Mouse (Mus musculus): Measurements from ENCODE around the gene Lgi2.

Lgi2 gene

DNA sequence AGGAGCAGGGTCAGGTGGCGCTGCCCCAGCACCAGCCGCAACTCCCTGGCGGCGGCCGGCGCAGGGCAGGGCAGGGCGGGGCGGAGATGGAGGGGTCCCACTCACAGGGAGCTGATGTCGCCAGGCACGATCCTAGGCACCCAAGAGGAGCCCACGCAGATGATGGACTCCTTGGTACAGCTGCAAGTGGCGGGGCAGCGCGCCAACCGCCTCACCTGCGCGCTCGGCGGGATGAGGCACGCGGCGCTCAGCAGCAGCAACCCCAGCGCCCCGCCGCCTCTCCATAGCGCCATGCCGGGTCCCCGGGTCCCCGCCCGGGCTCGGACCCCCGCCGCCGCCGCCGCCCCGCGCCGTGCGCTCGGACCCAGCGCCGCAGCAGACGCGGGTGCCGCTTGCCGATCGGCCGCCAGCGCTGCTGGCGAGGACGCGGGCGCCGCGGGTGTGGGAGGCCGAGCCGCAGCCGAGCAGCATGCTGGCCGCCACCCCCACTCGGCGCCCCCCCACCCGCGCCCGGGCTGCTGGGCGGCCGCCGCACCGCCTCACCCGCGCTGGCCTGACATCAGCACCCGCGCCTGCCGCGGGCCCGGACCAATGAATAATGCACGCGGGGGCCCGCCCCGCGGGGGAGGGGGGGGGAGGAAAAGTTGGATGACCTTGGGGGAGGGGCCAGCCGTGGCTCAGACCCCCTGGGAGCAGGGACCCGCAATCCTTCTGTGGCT, at the start of gene Lgi2:
Gene Lgi2 (minus strand): TSS at position 650 of the 719 bp plus-strand sequence.
- no peak for DNase-seq (ENCODE audit: low spot score)

DNA sequence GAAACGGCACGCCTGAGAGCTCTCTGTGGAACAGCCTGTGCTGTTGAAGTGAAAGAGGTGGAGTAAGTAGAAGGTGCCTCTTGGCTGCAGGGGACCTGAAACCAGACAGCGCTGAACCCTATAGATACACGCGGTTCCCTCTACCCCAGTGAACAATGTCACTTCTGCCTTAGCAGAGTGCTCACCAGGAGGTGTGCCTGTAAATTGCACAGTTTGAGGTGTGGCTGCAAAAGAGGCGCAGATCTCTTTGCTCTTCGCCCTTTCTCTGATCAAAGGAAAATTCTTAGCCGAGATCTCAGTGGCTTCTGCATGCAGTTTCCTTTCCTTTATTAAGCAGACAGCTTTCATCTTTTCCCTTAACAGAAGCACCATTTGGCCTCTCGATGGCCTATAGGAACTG, 49.2 kb upstream of the Lgi2 start:
- DNase-seq (ENCODE audit: low spot score), result no peak

DNA sequence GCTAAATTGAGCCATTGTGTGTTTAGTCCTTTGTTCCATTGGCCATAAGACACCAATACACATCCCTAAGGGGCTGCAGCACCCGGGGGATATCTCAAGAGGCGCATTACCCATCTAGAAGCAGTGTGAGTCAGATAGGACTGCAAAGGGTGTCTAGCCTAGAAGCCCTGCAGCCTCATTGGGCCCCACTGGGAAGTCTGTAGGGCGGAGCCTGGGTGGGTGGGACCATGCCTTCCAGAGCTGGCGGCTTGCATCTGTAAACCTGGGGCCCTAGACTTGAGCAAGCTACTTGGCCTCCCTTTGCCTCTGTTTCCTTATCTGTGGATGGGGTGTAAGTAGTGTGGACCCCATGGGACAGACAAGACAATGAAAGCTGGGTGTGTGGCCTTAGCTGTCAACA, 48.4 kb upstream of the Lgi2 start:
- DNase-seq (ENCODE audit: low spot score), result no peak

DNA sequence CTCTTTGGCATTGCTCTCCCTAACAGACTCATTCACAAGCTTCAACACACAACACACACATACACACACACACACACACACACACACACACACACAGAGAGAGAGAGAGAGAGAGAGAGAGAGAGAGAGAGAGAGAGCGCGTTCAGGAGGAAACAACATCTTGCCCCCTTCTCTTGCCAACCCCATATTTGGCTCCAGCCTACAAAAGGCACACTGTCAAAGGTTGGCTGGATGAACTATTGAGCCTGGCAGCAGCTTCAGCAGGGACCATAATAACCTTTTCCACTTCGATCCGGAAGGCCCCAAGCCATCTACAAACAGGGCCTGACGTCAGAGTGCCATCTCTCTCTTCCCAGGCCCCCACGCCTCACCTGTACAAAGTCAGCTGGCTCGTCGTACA, 46.5 kb upstream of the Lgi2 start:
- no peak for DNase-seq (ENCODE audit: low spot score)

DNA sequence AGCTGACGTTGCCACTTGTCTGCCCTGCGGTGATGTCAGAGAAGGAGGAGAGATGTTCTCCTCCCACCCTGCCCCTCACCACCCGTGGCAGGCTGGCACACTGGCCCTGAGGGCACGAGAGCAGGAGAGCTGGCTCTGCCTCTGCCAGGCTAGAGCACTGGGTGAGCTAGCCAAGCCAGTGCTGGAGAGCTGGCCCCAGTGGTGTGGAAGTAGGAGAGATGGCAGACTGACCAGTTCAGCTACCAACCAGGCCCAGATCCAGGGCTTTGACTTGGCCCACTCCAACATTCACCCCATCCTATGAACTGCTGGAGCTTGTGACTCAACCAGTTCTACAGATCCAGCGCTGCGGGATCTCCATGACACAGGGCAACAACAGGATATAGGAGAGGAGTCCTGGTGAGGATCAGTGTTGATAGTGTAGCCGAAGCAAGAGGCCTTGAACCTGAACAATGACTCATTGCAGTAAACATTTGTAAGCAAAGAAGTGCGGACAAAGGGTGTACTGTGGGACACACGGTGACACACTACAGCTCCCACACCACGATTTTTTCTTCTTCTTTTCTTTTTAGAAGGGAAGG, 45.1 kb upstream of the Lgi2 start:
- DNase-seq (ENCODE audit: low spot score), result no peak

DNA sequence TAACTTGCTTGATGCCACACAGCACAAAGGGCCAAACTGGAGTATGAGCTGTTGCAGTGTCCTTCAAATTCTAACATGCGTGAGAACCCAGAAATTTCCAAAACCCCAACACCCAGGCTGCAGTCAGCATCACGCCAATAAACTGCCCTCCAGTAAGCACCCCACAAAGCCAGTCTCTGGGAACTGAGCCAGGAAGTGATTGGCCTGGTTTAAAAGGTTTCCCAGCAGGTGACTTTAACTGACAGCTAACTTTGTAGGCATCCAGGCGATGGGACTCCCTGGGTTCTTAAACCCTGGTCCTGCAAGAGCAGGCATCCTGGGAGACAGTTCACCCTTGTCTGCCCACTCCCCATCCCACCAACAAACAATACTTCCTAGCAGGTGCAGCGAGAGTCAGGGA, 44.0 kb upstream of the Lgi2 start:
- DNase-seq (ENCODE audit: low spot score), result no peak

DNA sequence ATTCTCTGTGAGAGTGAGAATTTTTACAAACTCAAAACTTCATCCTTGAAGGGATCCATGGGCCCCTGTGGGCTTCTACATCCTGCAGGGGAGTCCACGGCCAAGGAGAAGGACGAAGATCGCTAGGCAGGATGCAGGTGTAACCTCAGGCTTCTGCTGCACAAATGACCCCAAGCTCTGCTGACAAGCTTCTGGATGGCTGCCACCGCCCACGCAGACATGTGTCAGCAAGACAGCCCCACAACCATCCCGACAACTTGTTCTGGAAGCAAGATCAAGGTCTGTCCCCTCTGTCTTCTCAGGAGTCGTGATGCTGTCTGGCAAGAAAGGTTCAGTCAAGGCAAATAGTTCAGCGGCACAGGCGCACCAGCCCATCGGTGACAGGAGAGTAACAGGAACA, 43.4 kb upstream of the Lgi2 start:
- DNase-seq (ENCODE audit: low spot score), result no peak

DNA sequence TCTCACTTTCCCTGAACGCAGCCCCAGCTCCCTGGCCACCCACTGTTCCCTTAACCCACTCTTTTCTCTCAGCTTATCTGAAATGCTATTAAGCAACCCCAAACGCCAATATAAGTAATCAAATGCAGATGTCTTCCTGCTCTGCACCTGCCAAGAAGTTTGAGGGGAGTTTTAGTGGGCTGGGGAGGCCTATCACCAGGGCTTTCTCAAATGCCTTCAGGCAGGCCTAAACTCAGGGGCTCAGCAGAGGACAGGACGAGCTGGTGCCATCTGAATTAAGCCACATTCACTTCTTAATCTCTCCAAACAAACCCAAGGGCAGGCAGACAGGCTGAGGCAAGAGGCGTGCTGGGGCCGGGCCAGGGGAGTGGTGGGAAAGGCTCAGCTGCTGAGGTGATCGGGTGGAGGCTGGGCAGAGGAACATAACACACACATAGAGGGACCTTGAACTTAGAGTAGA, 38.4 kb upstream of the Lgi2 start:
- no peak for DNase-seq (ENCODE audit: low spot score)

DNA sequence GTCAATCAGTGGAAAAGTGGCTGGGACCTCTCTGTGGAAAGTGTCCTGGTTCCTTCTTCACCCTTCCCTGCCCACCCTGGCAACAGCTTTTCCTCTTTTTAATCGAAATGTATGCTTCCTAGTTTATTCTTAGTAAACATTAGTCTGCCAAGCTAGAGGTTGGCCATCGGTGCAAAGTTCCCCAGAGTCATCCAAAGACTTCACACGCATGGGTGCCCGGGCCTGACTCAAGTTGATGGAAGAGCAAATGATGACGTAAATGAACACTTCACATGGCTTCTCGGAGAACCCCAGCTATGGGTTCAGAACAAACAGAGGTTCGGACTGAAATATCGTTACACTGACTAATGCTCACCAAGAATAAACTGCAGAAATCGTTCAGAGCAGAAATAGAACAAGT, 24.4 kb upstream of the Lgi2 start:
- no peak for DNase-seq (ENCODE audit: low spot score)

DNA sequence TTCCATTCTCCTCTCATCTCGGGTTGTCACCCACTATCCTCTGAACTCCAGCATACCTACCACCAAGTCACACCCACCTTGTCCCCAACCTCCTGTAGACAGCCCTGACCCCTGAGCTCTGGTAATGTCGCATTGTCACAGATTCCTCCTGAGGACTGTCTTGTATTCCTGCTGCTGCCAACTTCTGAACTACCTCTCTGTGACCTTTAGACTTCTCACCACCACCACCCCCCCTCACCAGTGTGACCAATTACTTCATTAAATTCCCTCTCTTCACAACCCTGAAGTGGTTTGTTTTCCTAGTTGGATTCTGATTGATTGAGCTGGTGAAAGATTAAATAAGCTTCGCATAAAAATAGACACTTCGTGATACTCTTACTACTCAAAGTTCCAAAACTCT, 22.4 kb upstream of the Lgi2 start:
- DNase-seq (ENCODE audit: low spot score), result no peak

DNA sequence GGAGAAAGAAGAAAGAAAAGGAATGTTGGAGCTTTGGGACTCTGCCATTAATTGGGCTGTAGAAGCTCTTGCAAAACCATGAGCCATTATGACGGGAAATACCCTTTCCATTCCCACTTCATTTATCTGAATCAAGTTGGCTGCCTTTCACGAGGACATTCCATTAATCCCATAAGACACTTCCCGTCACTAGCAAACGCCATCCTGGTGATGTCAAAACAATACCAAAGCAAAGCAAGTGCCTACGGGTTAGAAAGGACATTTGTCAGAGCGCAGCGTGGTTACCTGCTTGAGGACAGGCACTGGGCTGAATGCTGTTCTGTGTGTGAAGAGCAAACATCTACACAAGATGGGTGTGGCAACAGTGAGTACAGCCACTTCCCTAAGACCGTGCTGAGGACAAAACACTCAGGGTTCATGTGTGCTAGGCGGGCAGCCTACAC, 21.1 kb upstream of the Lgi2 start:
- DNase-seq (ENCODE audit: low spot score), result no peak

DNA sequence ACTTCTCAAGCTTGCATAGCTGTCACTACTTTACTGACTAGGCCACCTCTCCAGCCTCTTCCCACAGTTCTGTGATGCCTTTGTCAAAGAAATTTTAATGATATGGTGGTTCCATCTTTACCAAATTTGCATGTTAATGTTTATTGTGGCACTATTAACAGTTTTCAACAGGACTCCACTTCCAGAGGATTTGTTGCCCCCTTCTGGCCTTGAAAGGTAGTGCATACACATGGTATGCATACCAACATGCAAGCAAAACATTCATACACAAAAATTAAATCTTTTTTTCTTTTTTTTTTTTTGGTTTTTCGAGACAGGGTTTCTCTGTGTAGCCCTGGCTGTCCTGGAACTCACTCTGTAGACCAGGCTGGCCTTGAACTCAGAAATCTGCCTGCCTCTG, 6.3 kb upstream of the Lgi2 start:
- DNase-seq (ENCODE audit: low spot score), result no peak

DNA sequence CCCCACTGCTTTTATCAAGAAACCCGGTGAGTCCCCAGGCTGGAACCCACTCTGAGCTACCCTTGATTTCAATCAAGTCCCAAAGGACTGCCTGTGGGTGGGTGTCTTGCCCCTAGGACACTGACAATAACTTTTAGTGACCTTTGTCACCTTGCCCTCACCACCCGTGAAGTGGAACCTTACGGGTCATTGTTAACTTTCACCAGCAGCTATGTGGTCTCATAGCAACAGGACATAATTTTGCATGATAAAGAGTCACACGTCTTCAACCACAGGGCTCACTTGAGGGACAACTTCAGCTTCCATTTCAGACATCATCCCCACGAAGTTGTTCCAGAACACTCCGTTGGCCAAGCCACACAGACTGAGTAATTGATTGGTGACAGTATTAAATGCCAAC, 4.5 kb upstream of the Lgi2 start:
- no peak for DNase-seq (ENCODE audit: low spot score)

DNA sequence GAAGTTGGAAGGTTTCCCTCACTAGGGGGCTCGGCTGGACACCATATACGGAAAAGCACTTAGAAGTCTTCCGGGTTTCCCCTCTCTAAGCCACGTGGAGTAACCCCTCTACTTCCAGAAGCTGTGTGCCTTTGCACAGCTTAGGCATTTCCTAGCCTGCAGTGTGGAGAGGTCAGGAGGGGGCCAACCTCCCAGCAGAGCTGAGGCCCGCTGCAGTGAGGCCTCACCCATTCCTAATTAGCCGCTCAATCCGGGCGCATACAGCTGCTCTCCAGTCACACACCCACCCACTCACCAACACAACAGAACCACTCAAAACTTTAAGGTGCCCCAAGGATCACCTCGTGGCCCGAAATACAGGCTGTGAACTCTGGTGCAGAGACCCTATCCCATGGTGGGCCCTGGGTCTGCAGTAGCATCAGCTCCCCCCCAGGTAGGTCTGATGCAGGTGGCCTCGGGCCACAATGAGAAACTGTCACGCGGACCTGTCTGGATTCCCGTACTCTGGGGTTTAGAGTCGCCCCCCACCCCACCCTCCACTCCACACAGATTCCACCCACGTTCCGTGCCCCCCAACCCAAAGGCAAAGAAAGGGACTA, 949 bp downstream of the Lgi2 start:
- DNase-seq (ENCODE audit: low spot score), result no peak

DNA sequence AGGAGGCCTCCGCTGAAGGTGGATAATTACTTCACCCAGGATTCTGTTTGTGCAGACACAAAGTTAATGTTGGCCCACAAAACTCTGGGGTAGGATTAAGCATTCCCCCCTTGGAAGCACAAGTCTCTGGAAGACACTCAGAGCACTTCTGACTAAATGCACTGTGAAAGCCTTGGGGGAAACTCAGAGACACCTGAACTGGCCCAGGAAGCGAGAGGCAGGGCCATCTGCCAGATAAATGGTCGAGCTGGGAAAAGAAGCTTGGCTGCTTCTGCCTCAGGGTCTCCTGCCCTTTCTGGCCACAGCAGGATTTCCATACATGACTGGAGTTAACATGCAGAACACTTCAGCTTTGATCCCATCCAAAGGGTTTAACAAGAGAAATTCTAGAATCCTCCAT, 1.9 kb downstream of the Lgi2 start:
- DNase-seq (ENCODE audit: low spot score), result no peak

DNA sequence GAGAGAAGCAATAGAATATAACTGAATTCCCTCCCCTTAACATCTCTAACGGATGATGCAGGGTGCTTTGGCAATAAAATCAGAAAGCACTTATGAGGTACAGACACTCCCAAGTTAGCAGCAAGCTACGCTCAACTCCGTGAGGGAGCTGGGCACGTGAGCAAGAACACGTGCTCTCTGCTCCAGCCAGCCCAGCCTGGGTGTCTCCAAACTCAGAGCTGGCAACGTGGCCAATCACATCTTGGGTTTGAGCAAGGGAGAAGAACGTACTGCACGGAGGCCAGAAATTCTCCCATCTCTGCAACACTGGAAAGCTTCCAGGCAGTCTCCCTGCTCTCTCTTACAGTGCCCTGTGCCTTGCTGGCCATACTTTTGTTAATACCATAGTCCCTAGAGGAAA, 6.0 kb downstream of the Lgi2 start:
- no peak for DNase-seq (ENCODE audit: low spot score)

DNA sequence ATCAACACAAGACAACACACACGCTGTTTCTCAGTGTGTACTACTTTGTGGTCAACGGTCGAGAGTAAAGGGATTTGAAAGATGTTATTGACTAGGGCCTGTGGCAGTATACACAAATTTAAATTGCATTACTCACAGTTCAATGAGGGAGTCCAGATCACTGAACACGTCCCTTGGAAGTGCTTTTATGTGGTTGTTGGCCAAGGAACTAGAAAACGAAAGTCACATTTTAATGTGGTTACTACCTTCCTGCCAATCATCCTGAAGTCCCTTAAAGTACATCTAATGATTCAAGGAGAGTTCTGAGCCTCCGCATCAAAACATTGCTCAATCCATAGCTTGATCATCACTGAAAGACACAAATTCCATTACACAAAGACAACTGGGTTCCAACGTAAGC, 10.7 kb downstream of the Lgi2 start:
- DNase-seq (ENCODE audit: low spot score), result no peak

DNA sequence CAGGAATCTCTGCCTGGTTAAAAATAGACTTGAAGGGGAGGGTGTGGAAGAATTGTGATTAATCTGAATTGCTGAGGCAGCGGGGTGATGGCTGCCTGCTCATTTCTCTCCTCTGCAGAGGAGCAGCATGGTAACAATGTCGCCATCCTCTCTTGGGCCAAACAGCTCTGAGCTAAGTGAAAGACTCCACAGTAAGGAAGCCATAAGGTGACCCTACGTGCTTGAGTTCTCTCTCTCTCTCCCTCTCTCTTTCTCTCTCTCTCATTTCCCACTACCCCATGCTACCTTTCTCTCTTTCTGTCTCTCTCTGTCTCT, 15.0 kb downstream of the Lgi2 start:
- no peak for DNase-seq (ENCODE audit: low spot score)

DNA sequence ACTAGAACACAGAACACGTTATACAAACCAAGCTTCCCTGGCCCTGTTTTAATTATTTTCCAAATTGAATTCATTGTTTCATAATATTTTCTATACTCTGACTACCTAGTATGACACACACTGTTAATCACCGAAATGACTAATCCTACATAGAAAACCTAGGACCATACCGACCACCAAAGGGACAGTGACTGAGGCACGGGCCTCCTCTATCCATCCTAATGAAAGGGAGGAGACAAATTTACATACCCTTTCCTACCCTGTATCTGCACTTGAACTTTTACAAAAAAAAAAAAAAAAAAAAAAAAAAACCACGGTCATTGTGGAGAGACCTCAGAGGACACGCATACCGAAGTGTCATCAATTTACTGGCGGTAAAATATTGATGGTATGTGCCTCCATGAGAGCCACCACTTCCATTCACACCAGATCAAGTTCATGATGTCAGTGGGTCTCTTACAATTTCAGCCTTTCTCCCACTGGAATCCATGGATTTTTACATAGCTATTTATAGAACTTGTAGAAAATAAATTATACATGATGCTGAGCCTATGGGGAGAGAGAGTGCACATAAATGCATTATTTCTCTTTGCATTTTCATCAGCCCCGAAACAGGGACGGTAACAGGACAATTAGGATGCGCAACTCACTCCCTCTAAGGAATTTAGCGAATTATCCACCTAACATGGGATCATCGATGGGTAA, 15.5 kb downstream of the Lgi2 start:
- DNase-seq (ENCODE audit: low spot score), result no peak

DNA sequence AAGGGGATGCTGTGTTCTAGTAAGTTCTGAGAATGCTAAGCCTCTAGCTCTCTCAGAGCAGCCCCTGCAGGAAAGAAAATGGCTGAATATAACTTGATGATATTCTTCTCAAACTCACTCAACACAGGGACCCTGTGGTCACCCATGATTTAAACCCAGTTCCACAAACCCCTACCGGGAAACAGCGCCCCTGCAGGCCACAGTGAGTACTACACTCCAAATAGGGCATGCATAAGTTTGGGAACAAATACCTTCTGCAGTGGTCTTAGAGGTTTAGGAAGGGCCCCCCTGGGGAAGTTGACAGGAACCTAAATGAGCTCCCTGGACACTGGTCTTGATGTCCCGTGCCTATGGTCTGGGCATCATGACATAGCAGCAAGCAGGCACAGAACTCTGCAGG, 19.3 kb downstream of the Lgi2 start:
- no peak for DNase-seq (ENCODE audit: low spot score)

DNA sequence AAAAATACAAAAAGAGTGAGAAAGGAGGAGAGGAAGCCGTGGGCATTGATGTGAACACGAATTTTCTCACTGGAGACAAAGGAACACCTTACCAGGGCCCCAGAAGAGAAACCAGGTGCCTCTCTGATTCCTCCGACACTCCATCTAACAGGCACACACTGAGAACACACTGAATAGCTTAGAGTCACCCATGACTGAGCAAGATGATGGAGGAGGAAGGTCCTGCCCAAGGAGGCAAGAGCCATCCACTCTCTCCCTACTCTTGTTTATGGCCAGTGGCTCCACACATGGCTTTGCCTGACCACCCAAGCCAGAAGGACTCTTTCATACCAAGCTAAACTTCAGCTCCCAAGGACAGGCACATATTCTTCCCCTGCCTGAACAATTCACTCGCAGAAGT, 22.5 kb downstream of the Lgi2 start:
- DNase-seq (ENCODE audit: low spot score), result no peak

DNA sequence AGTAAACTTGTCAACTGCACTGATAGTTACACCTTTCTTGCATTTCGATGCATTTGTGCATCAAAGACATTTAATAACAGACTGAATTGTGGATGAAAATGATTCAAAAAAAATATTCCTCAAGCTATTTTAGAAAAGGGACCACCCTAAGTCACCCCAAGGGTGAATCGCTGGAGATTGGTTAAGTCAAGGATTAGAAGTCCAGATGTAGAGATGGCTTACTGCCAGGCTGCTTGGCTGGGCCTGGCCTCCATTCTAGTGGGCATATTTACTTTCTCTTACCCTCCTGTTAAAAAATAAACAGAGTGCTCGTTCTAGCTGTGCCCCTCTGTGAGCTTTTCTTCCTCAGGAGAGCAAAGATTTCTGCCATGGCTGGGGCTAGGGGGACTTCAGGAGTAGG, 26.1 kb downstream of the Lgi2 start:
- DNase-seq (ENCODE audit: low spot score), result no peak

DNA sequence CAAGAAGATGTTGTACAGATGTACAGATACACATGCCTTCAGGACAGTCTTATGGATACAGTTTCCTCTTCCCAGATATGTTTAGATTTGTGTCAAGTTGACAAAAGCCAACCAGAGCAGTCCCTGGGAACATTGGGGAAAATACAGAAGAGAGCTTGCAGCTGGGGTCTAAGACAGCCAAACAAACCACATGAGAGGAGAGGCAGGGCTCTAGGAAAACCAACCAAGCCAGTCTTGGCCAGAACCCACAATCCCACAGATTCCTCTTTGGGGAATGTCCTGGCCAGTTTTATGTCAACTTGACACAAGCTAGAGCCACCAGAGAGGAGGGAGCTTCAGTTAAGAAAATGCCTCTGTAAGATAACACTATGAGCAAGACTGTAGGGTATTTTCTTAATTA, 26.8 kb downstream of the Lgi2 start:
- no peak for DNase-seq (ENCODE audit: low spot score)
